Mouse (Mus musculus) kidney, postnatal 25 days (tissue): Measurements from ENCODE around the gene 4930556J24Rik.
A peak's percentile ranks its signal among the peaks of the same experiment; 100 is the strongest.
"Not testable (repeated sequence)": the region's sequence is repeated elsewhere in the genome, so short reads cannot be mapped to it uniquely, and the experiment has no call there.

Source experiments
- DNase-seq, 2 experiments: peaks; one replicate each; pipeline ENCODE4 v3.0.0; 2021; ENCODE audit warnings: mixed read lengths in 2 of 2

Gene 4930556J24Rik

DNA sequence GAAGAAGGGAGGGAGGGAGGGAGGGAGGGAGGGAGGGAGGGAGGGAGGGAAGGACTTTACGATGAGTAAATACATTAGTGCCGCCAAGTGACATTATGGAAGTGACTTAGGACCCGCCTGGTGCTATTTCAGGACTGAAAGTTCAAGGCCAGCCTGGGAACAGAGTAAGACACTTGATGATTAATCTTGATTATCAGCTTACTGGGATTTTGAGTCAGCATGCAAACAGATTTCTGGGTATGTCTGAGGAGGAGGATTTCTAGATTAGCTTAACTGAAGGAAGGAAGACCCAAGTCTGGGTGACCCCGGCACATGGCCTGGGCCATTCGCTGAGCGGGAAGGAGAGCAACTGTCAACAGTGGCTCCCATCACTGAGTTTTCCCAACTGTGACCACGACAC, 56.1 kb downstream of the 4930556J24Rik start:
- DNase-seq = no peak

GRCm38 (mm10) chr11:3918738-3919137, 57.8 kb downstream of the 4930556J24Rik start:
- peak in 1 of 2 experiments; percentile 54 for DNase-seq

DNA sequence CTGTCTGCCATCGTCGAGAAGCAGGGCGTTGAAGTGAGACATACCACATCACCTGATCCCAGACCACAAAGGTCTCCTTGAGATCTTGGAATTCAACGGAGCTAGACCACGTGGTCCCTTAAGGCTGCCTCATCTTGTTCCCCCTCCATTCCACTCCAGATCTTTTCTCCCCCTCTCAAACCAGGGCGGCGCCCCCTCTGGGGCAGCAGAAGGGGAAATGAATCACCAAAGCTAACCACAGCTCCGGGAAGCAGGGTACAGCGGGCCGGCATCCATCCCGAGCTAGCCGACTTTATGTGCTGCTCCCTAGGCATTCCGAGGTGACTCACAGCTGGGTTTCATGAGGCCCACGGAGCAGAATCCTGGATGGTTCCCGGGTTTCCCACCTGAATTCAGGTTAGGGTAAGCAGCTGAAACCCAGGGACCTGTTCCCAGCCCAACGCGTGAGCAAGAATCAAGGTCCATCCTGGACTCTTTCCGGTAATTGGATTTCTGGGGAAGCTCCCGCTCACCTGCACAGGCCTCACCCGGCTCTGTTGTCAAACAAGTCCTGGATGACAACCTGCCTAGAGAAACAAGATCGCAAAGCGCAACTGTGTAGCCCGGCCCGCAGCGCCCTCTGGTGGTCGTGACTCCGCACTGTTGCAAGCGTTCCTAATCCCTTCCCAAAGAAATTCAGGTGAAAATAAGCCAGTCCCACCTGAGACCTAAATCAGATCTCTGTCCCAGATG, 62.3 kb downstream of the 4930556J24Rik start, which contains the start of gene Slc35e4:
Slc35e4 (minus strand) TSS at position 556 of the 732 bp plus-strand sequence.
- peak; percentile 85 to 92 for DNase-seq

GRCm38 (mm10) chr11:3913316-3914108, 63.1 kb downstream of the 4930556J24Rik start:
- DNase-seq = peak; percentile 95 to 98

DNA sequence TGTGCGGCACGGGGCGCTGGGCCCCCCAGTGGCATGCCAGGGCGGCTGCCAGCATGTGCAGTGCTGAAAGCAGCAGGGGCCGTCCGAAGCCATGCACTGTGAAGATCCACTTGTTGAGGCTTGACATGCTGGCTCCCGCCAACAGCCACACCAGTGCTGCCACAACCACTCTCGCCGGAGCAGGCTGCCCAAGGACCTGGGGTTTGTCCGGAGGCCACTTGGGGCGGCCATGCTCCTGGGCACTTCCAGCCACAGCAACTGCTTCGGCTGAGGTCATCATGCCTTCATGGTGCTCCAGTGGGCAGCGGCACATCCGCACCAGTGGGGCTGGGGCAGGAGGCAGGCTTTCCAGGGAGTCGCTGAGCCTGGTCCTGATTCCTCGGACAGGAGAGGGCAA, 63.7 kb downstream of the 4930556J24Rik start:
- peak; percentile 24 to 61 for DNase-seq

- DNase-seq = no peak
Measured at GRCm38 (mm10) chr11:3912100-3912874, 64.3 kb downstream of the 4930556J24Rik start.

- DNase-seq = not testable (repeated sequence)
Measured at GRCm38 (mm10) chr11:3911440-3911839, 65.1 kb downstream of the 4930556J24Rik start.

DNA sequence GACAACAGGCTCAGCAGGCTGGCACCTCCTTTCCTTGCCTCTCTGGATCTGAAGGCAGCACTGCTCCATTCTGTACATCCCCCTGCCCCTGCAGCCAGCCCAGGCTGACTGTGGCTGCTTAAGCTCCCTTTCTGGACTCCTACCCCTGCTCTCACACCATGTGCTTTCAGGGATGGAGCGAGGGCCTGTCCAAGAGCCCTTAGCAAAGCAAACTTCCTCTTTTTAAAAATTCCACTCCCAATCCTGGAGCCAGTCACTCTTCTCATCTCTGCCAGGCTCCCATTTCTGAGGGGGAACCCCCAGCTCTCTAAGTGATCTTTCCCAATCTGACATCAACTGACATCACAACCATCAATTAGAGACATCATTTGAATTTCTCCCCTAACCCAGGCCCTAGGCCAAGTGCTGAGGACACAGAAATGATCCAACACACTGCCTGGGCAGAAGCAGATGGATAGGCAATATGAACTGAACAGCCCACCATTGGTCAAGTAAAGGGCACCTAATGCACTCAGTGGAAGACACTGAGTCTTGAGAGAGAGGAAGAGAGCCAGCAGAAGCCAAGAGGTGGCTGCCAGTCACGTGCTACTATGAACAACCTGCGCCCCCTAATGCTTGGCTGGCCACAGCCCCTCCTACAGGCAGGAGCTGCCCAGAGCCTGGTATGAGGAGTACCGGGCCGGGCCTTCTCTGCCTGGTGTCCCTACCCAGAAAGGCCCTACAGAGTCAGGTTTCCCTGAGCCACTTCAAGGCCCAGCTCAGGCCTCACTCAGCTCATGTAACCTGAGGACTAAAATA, 65.9 kb downstream of the 4930556J24Rik start:
- DNase-seq = peak; percentile 29 to 65

DNA sequence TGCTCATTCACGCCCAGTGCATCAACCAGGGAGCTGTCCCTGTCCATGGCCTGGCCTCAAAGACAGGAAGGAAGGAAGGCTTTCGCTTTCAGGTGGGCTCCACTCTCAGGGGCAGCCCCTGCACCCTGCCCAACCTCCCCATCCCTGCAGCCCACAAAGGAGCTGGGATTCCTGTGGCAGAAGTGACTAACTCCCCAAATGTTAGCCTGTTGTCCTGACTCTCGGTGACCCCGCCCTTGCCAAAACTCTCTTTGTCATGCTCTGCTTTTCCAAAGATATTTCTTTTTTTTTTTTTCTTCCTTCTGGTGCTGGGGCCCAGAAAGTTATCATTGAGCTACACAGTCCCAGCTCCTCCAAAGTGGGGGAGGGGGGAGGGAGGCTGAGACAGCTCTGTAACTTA, 67.3 kb downstream of the 4930556J24Rik start:
- DNase-seq = no peak

DNA sequence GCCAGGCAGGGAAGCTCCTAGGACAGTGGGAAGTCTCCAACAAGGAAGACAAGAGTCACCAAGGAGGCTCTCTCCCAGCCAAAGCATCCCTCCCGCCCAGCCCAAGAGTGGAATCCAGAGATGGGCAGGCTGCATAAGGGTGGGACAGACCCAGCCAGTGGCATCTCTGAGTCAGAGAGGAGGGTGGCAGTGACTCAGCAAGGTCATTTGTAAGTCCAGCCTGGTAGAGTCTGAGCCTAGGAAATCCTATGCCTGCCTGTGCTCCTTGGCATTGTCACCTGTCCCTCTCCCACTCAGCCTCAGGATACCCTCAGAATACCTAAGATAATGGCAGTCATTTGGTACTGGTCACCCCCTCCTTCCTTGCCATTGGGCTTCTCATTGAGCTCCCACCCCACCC, 71.1 kb downstream of the 4930556J24Rik start:
- peak in 1 of 2 experiments; percentile 28 for DNase-seq

GRCm38 (mm10) chr11:3904673-3905072, 71.9 kb downstream of the 4930556J24Rik start:
- peak in 1 of 2 experiments; percentile 27 for DNase-seq

DNA sequence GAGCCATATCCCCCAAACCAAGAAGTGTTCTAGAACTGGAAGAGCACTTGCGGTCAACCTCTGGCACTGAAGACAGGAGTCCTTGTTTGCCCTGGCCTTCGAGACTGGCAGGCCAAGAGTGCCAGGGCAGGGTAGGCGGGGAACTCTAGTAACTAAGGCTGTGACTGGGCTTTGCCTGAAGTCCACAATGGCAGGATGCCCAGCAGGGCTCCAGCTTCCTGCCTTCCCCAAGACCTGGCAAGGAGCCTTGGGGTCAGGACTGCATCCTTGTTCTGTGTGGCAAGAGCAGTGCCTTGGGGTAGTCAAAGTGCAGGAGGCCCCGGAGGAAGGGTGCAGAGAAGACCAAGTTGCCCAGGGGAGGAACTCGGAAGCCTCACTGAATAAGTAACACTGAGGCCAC, 73.5 kb downstream of the 4930556J24Rik start:
- peak; percentile 95 to 98 for DNase-seq

GRCm38 (mm10) chr11:3902516-3902915, 74.1 kb downstream of the 4930556J24Rik start:
- no peak for DNase-seq

GRCm38 (mm10) chr11:3900296-3900695, 76.3 kb downstream of the 4930556J24Rik start:
- peak in 1 of 2 experiments; percentile 12 for DNase-seq

GRCm38 (mm10) chr11:3895933-3896332, 80.6 kb downstream of the 4930556J24Rik start:
- DNase-seq = no peak

GRCm38 (mm10) chr11:3895458-3895857, 81.1 kb downstream of the 4930556J24Rik start:
- no peak for DNase-seq

DNA sequence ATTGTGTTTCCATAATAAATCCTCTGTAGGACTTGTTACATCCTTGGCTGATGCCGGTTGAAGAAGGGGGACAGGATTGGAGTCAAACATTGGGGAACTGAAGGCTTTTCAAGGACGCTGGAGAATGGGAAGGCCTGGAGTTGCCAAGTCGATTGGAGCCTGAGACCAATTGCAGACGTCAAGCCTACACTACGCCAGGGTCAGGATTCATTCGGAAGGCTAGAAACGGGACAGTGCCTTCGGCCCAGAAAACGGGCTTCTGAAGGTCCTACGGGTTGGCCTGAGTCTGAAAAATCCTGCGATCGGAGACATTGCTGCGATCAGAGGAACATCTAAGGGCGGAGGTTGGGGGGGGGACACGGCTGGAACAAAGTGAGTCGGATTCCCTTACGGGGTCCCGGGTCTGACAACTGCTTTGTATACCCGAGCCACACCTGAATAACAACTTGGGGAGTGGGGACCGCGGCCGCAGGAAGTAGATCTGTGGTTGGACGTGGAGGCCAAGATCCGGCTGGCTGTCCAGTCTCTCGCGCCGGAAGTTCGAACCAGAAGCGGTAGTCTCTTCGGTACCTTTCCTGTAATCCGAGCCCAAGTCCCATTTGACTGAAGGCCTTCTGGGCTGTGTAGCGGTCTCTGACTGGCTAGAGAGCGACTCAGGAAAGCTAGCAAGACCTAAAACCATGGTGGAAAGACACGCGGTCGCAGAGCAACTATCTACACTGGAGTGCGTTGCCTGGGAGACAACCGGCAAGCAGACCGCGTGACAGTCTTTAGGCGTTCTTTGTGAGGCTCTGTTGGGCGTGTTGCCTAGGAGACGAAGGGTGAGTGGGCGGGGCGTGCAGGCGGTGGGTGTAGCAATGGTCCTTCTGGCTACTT, 81.9 kb downstream of the 4930556J24Rik start, which contains the start of the genes 4921536K21Rik and Dusp18:
4921536K21Rik (minus strand) TSS at position 693 of the 876 bp plus-strand sequence.
Dusp18 (plus strand) TSS at position 835 of the 876 bp plus-strand sequence.
- DNase-seq = peak; percentile 96 to 97

DNA sequence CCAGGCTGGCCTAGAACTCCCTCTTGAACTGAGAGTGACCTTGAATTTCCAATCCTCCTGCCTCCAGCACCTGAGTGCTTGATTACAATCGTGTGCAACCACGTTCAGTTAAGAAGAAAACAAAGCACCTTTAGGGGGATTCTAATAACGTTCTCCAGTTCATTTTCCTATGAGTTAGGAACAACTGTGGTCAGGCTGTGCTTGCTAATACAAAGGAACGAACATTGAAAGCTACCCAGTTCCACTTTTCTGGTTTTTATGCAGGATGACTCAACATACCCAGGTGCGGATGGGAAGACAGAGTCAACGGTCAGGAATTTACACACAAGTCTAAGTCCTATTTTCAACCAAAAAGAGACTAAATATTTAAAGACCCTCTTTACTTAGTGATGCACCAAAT, 82.6 kb downstream of the 4930556J24Rik start:
- no peak for DNase-seq
